Mouse (Mus musculus): ENCODE measurements around the gene Ppm1h.
"Not testable (repeated sequence)": the region's sequence is repeated elsewhere in the genome, so short reads cannot be mapped to it uniquely, and the experiment has no call there.

Ppm1h gene

DNA sequence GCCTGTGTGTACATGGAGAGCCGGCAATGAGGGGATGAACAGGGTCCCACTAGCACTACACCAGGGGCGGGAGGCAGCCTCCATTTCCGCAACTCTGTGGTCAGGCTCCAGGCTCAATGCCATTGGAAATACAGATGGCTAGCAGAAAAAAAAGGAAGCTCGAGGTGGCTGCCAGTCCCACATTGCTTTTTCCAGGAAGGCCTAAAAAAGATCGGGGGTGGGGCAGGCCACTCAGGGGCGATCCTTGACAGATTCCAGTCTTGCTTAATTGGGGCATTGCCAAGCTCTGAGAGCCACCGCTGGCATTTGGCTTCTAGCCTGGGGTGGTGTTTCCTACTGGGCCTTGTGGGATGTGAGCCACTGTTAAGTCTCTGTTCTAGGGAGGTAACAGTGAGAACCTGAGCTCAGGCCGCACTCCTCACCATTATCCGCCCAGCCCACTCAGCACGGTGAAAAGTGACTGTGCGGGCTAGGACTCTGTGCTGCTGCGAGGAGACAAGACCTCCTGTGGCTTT lies 216.1 kb downstream of the Ppm1h start:
- no peak for DNase-seq (ENCODE audit: low read depth, low spot score)

DNA sequence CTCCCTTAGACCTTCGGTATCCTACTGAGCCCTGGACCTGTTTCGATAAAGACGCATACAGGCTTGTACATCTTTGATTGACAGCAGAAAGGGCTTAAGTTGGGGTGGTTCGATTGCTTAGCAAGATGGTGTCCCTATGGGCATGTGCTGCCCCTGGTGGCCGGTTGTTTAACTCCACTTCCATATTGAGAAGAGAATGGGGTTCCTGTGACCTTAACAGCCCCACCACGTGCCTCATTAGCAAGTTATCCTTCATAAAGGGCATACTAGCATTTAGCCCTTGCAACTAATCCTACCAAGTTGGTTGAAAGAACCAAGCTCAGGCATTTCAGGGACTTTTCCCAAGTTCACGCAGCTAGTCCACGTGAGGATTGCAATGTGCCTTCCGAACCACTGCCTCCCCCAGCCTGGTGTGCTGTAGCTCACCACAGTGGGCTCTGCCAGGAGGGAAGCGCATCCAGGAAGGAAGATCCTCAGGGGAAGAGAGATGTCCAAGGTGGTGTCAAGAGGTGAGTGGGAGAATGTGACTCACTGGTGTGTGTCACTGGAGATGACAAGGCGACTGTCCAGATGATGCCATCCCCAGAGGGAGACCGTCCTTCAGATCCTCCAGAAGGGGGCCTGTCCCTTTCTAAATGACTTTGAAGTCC lies 216.7 kb downstream of the Ppm1h start:
- DNase-seq (ENCODE audit: low read depth, low spot score) = no peak

DNA sequence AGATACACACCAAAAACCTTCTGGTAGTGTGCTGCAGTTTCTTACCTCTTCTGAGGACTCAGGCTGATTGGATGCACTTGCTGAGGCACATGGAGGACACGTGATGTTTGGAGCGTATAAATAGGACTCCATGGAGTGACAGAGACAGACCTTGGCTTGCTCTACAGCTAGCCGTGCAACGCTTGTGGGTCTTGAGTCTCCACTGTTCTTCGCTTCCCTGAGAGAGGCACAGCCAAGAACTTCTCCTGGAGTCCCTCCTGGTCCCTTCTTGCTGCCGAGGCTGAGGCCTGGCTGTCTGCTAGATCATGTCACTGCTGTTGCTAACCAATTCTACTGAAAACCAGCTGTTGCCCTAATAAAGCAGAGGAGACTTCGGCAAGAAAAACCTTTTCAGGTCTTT lies 221.4 kb downstream of the Ppm1h start:
- no peak for DNase-seq (ENCODE audit: low read depth, low spot score)

DNA sequence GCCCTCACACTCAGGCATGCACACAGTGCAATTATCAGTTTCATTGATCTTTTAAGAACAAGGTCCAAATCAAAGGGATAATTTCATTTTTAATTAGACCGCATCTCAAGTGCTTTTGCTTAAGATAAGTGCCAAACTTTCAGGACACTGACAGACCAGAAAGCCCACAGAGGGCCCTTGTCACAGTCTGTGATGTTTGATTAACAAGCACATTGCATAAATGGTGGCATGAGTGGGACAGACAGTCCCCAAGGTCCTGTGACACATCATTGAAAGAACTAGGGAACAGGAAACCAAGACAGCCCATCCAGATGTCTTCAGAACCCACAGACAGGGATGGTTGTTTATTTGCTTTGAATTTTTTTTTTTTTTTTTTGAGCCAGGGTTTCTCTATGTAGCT lies 221.9 kb downstream of the Ppm1h start:
- no peak for DNase-seq (ENCODE audit: low read depth, low spot score)

DNA sequence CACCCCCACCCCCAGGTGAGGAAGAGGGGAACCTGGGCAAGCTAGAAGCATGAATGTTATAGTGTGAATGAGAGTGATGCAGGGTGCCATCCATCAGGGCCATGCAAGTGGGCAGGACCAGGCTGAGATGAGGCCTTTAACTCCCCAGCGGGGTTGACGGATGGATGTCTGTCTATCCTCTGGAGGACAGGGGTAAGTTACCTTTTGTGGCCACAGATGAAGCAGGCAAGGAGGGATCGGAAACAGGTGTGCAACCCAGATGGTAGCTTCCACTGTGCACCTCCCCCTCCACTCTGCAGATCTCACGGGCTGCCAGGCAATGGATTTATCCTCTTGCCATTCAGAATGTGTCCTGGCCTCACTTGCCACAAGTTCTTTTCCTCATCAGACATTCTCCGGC lies 222.8 kb downstream of the Ppm1h start:
- no peak for DNase-seq (ENCODE audit: low read depth, low spot score)

DNA sequence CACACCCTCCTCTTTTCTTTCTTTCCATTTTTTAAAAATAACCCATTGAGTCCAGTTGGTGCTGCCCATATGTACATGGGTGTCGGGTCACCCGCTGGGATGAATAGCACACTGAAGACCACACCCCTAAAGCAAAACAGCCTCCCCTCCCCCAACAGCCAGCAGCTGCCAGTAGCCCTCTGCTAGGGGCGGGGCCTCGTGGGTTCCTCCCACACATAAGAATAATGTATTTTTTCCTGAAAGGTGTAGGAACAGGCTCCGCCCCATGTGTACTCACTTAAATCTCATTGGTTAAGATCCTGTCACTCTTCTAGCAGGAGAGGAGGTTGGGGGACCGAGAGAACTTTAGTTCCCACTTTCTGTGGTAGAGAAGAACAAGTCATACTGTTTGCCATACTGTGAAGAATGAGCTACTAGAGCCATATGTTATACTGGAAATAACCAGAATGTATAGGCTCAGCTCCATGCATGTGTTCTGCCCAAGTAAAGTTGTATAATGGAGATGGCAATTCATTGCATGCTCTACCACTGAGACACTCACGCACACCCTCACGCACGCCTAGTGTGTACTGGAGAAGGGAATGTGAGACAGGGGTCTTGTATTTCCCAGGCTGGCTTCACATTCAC lies 231.0 kb downstream of the Ppm1h start:
- DNase-seq (ENCODE audit: low read depth, low spot score) = no peak

DNA sequence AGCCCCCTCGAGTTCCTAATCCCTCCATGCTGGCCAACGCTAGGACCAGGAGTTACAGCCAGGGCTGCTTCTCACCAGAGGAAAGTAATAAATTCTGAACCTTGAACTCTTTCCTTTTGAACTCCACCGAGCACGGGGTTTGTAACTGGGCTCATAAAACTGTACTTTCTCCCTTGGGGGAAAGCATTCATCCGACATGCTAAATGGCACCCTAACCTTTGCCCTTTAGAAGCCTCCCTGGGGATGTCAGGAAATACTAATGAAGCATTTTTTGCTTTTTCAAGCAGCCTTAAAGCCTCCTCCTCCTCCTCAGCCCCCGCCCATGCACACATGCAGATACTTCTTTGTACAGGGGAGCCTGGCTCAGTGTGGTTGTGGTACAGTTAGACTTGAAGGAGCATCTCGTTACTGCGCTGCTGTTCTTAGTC lies 232.2 kb downstream of the Ppm1h start:
- peak; percentile 69 for DNase-seq (ENCODE audit: low read depth, low spot score)

DNA sequence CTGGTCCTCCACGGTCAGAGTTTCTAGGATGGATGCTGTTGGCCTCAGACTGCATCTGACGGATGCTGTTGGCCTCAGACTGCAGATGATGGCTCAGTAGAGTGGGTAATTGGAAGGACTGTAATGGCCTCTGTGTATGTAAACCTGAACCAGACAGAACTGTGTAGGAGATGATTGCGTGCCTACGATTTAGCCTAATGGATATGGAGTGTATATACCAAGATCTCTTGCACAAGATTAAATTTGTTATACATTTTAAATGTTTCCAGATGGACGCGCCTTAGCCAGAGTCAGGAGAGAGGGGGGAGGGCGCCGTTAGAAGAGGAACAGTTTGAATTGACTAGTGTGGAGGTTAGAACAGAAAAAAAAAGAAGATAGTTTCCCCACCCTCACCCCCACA lies 233.1 kb downstream of the Ppm1h start:
- DNase-seq (ENCODE audit: low read depth, low spot score) = no peak

DNA sequence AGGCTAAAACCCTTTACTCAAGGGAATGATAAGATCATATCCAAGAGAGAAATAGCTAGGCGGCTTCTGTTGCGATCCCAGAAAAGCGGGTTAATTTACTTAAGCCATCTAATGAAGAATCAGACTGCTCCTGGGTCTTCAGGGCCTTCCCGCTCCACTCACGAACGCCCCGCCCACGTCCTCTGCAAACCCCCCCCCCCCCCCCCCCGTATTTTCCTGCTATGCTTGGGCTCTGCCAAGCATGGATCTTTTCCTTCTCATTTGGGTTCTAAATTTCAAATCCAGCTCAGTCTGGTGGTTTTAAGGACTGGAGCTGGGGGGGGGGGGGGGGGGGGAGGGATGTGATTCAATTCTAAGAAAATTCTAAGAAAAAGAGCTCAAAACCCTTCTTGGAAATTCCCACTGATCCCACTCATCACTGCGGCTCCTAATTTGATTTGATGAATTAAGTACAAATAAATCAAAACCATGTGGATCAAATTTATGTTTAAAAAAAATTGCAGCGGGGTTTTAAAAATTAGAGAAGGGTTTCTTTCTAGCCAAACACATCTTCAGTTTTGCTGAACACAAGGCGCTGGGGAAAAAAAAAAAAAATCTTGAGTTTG lies 233.6 kb downstream of the Ppm1h start:
- no peak for DNase-seq (ENCODE audit: low read depth, low spot score)

DNA sequence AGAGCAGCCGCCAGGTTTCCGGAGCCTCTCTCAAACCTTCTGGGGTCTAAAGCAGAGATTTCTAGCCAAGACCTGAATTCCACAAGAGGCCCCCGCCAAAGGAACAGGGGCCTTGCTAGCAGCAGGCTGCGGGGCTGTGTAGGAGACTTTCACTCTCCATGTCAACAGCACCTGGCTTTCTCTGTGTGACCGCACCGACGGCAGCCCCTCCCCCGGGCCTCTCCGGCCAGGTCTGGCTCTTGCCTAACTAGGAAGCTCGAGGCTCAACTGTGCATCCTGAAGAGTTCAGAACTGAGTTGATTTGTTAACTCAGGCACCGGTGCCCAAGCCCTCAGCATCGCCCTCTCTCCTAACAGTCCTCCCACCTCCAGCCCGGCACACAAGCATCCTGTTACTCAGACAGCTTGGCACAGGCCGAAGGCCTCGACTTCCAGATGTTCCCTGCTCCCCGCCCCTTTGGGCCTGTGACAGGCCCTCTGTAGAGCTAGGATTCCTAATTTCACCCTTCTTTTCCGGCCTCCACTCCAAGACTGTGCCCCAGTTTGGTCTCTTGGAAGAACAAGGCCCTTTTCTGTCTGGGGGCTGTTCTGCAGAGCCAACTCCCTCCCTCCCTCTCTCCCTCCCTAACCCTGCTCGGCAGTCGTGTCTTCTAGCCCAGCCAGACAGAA lies 234.3 kb downstream of the Ppm1h start:
- DNase-seq (ENCODE audit: low read depth, low spot score) = peak; percentile 56

DNA sequence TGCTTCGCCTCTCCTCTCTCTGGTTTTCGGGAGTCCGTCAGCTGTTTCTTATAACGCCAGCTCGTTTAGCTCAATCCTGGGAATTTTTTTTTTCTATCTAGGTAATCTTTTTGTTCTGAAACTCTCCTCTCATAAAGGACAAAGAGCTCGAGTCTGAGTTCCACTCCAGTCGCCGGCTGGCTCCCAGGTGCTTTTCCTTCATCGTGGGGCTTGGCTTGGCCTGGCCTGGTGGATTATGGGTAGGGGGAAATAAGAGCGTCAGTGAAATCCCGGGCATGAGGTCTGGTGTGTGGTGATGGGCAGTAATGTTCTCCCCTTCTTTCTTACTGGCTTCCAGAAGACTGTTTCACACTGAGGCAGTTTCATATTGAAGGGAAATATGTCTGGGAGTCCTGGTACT lies 234.8 kb downstream of the Ppm1h start:
- DNase-seq (ENCODE audit: low read depth, low spot score) = no peak

DNA sequence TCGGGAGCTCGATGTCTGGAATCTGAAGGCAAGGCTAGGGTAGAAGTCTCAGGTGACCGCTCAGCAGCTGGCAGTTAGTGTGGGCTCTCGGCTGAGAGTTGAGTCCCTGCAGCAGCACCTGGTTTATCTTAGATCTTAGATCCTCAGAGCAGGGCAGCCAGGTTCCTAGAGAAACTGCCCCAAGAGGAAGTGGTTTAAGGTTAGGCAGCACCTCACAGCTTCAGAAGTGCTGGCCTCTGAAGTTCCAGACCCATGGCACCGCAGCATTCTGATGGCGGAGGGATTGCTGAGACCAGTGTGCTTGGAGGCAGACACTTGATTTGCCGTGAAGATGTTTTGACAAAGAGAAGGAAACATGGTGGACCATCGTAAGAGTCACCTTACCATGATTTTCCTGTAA lies 237.3 kb downstream of the Ppm1h start:
- DNase-seq (ENCODE audit: low read depth, low spot score) = no peak

DNA sequence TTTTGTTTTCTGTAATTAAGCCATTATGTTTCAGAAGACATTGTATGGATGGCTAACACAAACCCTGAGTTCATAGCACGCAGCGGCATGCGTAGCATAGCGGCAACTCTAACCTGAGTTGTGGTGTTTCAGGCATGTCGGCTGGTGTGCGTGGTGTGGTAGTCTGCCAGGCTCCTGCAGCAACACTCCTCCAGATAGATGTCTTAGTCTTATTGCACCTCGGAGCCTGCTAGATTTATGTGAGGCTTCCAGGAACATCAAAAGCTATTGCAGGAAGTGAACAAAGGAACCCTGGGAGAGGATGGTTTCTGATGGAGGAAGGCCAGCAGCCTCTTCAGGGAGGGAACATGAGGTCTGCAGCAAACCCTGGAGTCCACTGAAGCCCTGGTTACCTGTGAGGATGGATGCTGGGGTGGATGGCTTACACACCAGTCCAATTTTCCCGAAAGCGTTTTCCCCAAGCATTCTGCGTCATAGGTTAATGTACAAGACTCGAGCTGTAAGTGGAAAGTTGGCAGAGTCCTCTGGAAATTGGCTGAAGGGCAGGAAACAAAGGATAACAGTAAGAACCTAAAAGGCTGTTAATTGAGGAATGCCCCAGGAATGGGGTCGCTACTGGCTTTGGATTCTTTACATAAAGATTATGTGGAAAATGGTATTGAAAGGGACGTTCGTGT lies 239.2 kb downstream of the Ppm1h start:
- no peak for DNase-seq (ENCODE audit: low read depth, low spot score)

DNA sequence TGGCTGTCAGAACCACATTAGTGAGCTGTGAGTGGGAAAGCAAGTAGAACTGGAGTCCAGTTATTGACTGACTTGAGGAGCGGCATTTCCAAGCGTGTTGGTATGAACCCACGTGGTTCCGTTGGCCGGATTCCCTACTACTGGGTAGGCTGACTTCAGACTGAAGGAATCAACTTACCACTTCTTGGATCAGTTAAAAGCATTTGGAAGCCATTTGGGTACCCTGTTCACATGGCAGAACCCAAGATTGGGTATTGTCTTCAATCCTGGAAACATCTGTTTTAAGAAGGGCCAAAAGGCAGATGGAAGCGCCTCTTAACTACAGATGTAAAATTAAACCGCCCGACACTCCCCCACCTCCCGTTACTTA lies 239.7 kb downstream of the Ppm1h start:
- DNase-seq (ENCODE audit: low read depth, low spot score) = no peak

DNA sequence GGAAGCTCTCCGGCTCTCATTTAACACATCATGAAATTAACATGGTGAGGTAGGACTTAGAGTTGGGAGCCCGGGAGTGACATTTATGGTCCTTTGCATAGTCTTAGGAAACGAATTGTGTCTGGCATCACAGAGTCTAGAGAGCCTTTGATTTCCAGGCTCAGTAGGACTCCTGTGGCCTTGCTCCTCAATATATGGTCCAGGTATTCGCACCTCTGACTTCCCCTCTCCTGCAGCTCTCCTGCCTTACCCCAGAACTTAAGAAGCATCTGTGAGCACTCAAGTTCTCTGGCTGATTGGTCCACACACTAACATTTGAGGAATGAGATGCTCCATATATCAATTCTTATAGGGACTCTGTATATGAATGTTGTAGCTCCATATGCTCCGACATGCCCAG lies 240.2 kb downstream of the Ppm1h start:
- no peak for DNase-seq (ENCODE audit: low read depth, low spot score)

DNA sequence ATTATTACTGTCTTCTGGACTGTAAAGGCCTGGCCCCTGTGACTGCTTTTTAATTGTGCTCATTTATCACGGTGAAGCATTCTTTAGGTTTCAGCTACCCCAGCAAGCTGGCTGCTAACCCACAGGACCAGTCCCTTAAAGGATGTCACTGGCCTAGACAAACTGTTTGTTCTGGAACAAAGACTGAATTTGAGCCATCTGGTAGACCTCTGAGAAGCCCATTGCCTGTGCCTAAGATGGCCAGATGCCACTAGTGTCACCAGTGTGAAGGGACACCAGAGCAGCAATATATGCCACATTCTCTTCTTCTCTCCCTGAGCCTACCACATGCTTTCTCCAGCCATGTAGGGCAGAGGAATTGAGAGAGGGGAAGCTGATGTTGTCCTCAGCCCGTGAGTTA lies 240.9 kb downstream of the Ppm1h start:
- no peak for DNase-seq (ENCODE audit: low read depth, low spot score)

DNA sequence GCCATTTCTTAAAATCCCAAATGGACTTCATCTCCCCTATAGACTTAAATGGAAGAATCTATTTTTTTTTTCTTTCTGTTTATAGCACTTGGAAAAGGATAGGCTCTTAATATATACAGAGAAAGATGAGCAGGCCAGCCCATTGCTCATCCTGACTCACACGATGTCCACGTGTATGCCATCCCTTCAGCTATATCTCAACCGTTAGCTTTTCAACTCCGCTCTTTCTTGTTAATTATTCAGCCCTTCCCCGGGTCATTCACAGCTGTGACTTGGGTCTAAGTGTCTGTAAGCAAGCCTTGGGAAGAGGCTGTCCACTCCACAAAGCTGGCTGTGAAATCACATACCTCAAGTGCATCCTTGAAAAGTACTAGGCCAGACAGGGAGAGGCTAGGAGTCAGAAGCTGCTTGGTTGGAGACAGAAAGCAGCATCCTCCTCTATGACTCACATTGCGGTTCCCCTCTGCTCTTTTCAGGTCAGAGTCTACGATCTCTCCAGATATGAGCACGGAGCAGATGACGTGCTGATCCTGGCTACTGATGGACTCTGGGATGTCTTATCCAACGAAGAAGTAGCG lies 241.7 kb downstream of the Ppm1h start:
- no peak for DNase-seq (ENCODE audit: low read depth, low spot score)

DNA sequence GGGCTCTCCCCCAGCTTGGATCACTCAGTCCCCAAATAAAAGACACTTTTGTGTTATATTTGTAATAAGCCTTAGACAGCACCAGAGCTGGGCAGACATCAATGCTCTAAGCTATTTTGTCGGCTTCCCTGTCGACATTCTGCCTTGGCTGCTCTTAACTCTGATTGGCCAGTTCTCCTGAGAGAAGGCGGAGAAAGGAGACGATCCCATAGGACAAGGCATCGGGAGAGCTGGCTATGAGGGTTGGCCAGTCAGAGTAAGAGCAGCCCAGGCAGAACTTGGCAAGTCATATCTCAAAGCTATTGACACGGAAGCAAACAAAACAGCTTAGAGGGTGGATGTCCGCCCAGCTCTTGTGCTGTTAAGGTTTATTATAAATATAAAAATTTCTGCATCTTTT lies 243.7 kb downstream of the Ppm1h start:
- no peak for DNase-seq (ENCODE audit: low read depth, low spot score)

DNA sequence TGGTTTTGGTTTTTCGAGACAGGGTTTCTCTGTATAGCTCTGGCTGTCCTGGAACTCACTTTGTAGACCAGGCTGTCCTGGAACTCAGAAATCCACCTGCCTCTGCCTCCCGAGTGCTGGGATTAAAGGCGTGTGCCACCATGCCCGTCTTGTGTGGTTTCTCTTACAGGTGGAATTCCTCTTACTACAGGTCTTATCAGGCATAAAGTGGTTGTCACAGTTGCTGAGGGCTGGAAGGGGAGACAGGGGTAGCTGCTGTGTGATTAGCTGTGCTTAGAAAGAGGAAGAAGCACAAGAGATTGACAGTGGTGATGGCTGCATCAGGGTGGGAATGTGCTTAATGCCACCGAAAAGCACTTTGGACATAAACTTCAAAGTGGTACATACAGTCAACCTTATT lies 246.0 kb downstream of the Ppm1h start:
- not testable (repeated sequence) for DNase-seq (ENCODE audit: low read depth, low spot score)

DNA sequence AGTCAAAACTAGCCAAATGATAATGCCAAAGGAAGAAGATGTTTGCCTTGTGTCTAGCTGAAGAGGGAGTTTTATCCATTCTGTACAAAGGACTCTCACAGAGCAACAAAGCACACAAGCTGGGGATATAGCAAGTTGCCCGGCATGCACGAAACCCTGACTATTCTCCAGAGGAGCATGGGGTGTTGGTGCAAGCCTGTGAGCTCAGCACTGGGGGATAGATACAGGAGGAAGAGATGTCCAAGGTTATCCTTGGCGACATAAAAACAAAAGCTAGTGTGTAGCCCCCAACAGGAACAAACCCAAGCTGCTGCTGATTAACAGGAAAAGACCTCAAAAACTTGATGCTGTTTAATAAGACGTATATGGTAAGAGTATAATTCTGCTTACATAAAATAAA lies 247.7 kb downstream of the Ppm1h start:
- no peak for DNase-seq (ENCODE audit: low read depth, low spot score)

DNA sequence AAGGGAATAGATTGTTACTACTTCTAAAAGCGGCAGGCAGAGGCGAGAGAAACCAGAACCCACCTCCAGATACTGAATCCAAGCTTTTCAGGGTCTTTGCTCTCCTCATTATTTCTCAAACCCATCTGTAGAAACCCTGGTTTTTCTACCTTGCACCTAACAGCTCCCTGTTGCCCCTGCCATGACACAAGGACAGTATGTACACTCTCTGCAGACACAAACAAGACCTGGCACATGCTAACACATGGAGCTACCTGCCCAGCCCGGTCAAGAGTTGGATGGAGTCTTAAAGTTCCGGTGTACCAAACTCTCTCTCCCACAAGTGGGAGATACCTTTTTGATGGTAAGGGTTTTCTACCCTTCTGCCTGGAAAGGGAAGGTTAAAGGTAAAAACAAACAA lies 252.0 kb downstream of the Ppm1h start:
- DNase-seq (ENCODE audit: low read depth, low spot score) = no peak

All from embryo, embryonic 11.5 days (tissue).